Mouse (Mus musculus) spleen, adult 2 months (tissue): ENCODE measurements around the gene Cpsf7. TPM values are rescaled to one million over a fixed set of nuclear protein-coding genes. Genes with fewer than 3 reads are reported as not detected.

Experiments
- DNase-seq, 2 experiments: peaks; one replicate each; pipeline versions ENCODE4 v3.0.0 to v3.0.0-alpha.2; 2012 to 2021; ENCODE audit warnings: low spot score in 2 of 2, low read depth in 1 of 2
- H3K27ac ChIP-seq: fragments of 200-500 bp; 2 replicates; pipeline ENCODE4 v1.5.1; 2012; ENCODE audit warnings: low read length, inconsistent platforms; ENCODE audit not compliant: insufficient read depth
- H3K27me3 ChIP-seq: fragments of 200-500 bp; 2 replicates; pipeline ENCODE4 v1.6.1; 2012; ENCODE audit warnings: mild to moderate bottlenecking, moderate library complexity, low read length, inconsistent platforms; ENCODE audit not compliant: control insufficient read depth, insufficient read depth
- H3K36me3 ChIP-seq: fragments of 200-500 bp; 2 replicates; pipeline ENCODE4 v1.6.1; 2012; ENCODE audit warnings: mild to moderate bottlenecking, low read length, inconsistent platforms; ENCODE audit not compliant: control insufficient read depth, insufficient read depth
- H3K4me1 ChIP-seq: fragments of 200-500 bp; 2 replicates; pipeline ENCODE4 v1.6.1; 2011; ENCODE audit warnings: inconsistent platforms; ENCODE audit not compliant: control insufficient read depth, insufficient read depth, insufficient read length
- H3K4me3 ChIP-seq: fragments of 200-500 bp; 2 replicates; pipeline ENCODE4 v1.5.1; 2011; ENCODE audit warnings: mild to moderate bottlenecking, inconsistent platforms; ENCODE audit not compliant: insufficient read depth, insufficient read length; ENCODE audit errors: extremely low read depth
- CTCF ChIP-seq: fragments of 200-500 bp; IDR thresholded peaks from 2 replicates; pipeline ENCODE4 v1.5.1; 2011; ENCODE audit warnings: mild to moderate bottlenecking, inconsistent platforms; ENCODE audit not compliant: insufficient read depth, insufficient read length, insufficient replicate concordance; ENCODE audit errors: extremely low read depth
- POLR2A ChIP-seq: fragments of 200-500 bp; IDR thresholded peaks from 2 replicates; pipeline ENCODE4 v1.6.1; 2011; ENCODE audit warnings: low read depth, low read length, inconsistent platforms
- WGBS: fragments of 180-500 bp; shearing (Covaris S2); methylation state at CpG from one replicate; pipeline ENCODE4 v1.1.7; 2018; 5-methylcytosine and 5-hydroxymethylcytosine counted together
- polyA plus RNA-seq: library from polyadenylated mRNA; depleted of rRNA; stranded (reverse); fragments of >200 nt; gene quantifications from 2 replicates; pipeline ENCODE4 v1.2.3, GENCODE M21; 2012; rRNA removed

Gene Cpsf7
- polyA plus RNA-seq, 1 experiment: 39.9 TPM

GRCm38 (mm10) chr19:10587231-10587630 is 62.2 kb downstream of the Cpsf7 start:
- no peak for DNase-seq
- Histone ChIP-seq H3K4me3 (no peak overlapping the region), H3K27me3 (no peaks in the 10 kb centered on the region), H3K4me1 (peaks cover 6% of the 10 kb centered on the region; the same call in 1 of the 2 replicates), H3K36me3 (peaks cover 43% of the 10 kb centered on the region), H3K27ac (no peak overlapping the region)
- TF ChIP-seq POLR2A: no peak
- TF ChIP-seq CTCF: no peak
- WGBS: 82% methylated on average over 8 of the region's 8 CpGs

- Histone ChIP-seq H3K4me1 (peaks cover 2% of the 10 kb centered on the region; the same call in 1 of the 2 replicates), H3K27ac (peak overlapping the region; percentile 14; the same call in 1 of the 2 replicates), H3K4me3 (no peak overlapping the region), H3K27me3 (no peaks in the 10 kb centered on the region), H3K36me3 (peaks cover 47% of the 10 kb centered on the region)
- 29% methylated on average over 5 of the region's 5 CpGs for WGBS
- no peak for DNase-seq
- TF ChIP-seq POLR2A (no peak), CTCF (no peak)
These were observed 64.2 kb downstream of the Cpsf7 start for GRCm38 (mm10) chr19:10589127-10589857.

DNA sequence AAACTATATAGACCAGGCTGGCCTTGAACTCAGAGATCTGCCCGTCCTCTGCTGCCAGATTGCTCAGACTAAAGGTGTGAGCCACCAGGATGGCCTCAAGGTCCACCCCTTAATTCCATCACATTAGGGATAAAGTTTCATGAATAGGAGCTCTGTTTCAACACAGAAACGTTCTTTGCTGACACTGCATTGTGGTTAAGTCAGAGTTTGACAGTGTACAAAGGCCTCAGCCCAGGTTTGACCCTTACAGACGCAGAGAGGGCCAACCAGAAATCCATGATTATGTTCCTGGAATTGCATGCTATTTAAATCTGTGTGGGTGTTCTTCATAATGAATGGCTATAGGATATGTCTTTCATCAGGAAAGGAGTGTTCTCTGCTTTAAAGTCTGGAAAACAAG is 65.2 kb downstream of the Cpsf7 start:
- peaks cover 50% of the 10 kb centered on the region for H3K36me3 ChIP-seq
- WGBS: 75% methylated on average over 3 of the region's 3 CpGs
- no peak overlapping the region for H3K27ac ChIP-seq

DNA sequence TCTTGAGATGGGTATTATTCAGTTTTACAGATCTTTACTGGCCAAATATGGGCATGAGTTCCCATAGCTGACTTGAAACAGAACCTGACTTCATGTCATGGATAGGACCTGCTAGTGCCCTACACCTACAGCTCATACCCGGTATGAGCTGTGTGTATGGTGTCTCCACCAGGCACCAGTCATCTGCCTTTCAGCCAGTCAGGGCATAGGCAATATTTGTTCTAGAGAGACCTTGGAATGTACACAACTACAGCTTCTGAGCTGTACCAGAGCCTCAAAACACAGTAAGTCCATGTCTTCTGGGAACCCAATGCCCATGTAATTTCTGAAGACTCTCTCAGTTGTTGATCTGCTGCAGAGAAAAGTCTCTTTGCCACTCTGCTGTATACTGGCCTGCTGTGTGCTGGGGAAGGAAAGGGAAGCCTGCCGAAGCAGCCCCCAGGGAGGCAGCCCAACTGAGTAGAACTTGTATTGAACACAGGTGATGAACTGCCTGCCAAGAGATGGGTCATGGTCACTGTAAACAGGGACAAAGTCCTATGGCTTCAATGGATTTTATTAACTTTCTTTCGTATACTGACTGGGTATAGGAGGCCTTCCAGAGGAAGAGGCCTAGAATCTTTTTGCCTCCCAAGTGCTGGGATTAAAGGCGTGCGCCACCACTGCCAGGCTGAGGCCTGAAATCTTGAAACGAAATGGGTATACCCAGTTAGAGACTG is 66.8 kb downstream of the Cpsf7 start:
- TF ChIP-seq POLR2A (no peak), CTCF (no peak)
- 88% methylated on average over 6 of the region's 6 CpGs for WGBS
- no peak for DNase-seq
- Histone ChIP-seq H3K4me1 (no peaks in the 10 kb centered on the region), H3K36me3 (peaks cover 47% of the 10 kb centered on the region), H3K4me3 (no peak overlapping the region), H3K27ac (no peak overlapping the region), H3K27me3 (no peaks in the 10 kb centered on the region)

More for the DNA sequence above, 65.2 kb downstream of the Cpsf7 start:
- H3K4me3 ChIP-seq: no peak overlapping the region
- H3K4me1 ChIP-seq: no peaks in the 10 kb centered on the region
- TF ChIP-seq CTCF: no peak
- TF ChIP-seq POLR2A: no peak
- no peak for DNase-seq
- no peaks in the 10 kb centered on the region for H3K27me3 ChIP-seq

Other genes with a start within 250 kb of the Cpsf7 start
- gene Dagla, start 220.4 kb upstream of the Cpsf7 start, polyA plus RNA-seq: 4.4 and 5.5 TPM in 2 replicates
- 0.29 and 0.31 TPM in 2 replicates for gene Syt7, start 136.2 kb upstream of the Cpsf7 start, polyA plus RNA-seq
- gene Lrrc10b, start 67.8 kb upstream of the Cpsf7 start, polyA plus RNA-seq: 0.11 and 0.16 TPM in 2 replicates
- gene Ppp1r32, start 42.3 kb upstream of the Cpsf7 start, polyA plus RNA-seq: 0.55 and 1.2 TPM in 2 replicates
- gene Sdhaf2, start 876 bp downstream of the Cpsf7 start, polyA plus RNA-seq: 16.9 and 20.1 TPM in 2 replicates
- gene Tmem216, start 31.0 kb downstream of the Cpsf7 start, polyA plus RNA-seq: 6.9 and 8.5 TPM in 2 replicates
- gene Cyb561a3, start 51.9 kb downstream of the Cpsf7 start, polyA plus RNA-seq: 214 and 230 TPM in 2 replicates
- 7.3 and 8.6 TPM in 2 replicates for gene Tmem138, start 52.1 kb downstream of the Cpsf7 start, polyA plus RNA-seq
- 53.3 and 59.0 TPM in 2 replicates for gene Ddb1, start 80.1 kb downstream of the Cpsf7 start, polyA plus RNA-seq
- 4.6 and 5.4 TPM in 2 replicates for gene Tkfc, start 80.4 kb downstream of the Cpsf7 start, polyA plus RNA-seq
- gene Vwce, start 108.9 kb downstream of the Cpsf7 start, polyA plus RNA-seq: 0.07 and 0.21 TPM in 2 replicates
- not detected in 2 replicates for gene Pga5, start 152.8 kb downstream of the Cpsf7 start, polyA plus RNA-seq
- gene Vps37c, start 163.5 kb downstream of the Cpsf7 start, polyA plus RNA-seq: 19.7 and 22.0 TPM in 2 replicates
- gene Cd5, start 213.7 kb downstream of the Cpsf7 start, polyA plus RNA-seq: 35.2 and 41.1 TPM in 2 replicates